Comparison of ENCODE assay signal across 10 mouse cellular contexts in genomic region chr2:162973637-162974036, GRCm38 (mm10). TPM values are rescaled to one million over a fixed set of nuclear protein-coding genes. Genes with fewer than 3 reads are reported as not detected.
DNase-seq lines count a peak whose midpoint lies in the region; ATAC-seq and TF ChIP-seq lines count a peak whose summit lies in the region.
"Had no signal": no experiment of that assay in that cellular context is flagged by ENCODE, and none has a peak within 500 bp of the region (broad histone marks: within the 10 kb centered on the region; RNA-seq: fewer than 3 reads in every experiment).

No protein-coding gene starts in this region.

- H3K4me2 ChIP-seq in forebrain, postnatal 0 days (ENCODE audit: low read depth), result no peak overlapping the region
- H3K4me2 ChIP-seq in forebrain, embryonic 12.5 days, result no peak overlapping the region
- H3K4me2 ChIP-seq in hindbrain, embryonic 13.5 days, result 0 out of 2 replicates have a peak overlapping the region, but pooled peaks have one; percentile 3
- peak overlapping the region; percentile 31 for H3K4me2 ChIP-seq in stomach, embryonic 16.5 days (ENCODE audit: low read depth, low read length)
- H3K4me2 ChIP-seq: limb, embryonic 12.5 days had no signal

- no peak overlapping the region for H3K9ac ChIP-seq in forebrain, postnatal 0 days
- H3K9ac ChIP-seq in forebrain, embryonic 12.5 days, result no peak overlapping the region
- 0 out of 2 replicates have a peak overlapping the region, but pooled peaks have one; percentile 16 for H3K9ac ChIP-seq in hindbrain, embryonic 13.5 days
- H3K9ac ChIP-seq in stomach, embryonic 16.5 days (ENCODE audit: low read length), result peak overlapping the region; percentile 21; the same call in 1 of the 2 replicates
- H3K9ac ChIP-seq: limb, embryonic 12.5 days had no signal

- H3K27me3 ChIP-seq in forebrain, postnatal 0 days (ENCODE audit: insufficient read depth, low read length), result no peaks in the 10 kb centered on the region
- H3K27me3 ChIP-seq in forebrain, embryonic 12.5 days, result no peaks in the 10 kb centered on the region
- no peaks in the 10 kb centered on the region for H3K27me3 ChIP-seq in hindbrain, embryonic 13.5 days
- H3K27me3 ChIP-seq in stomach, embryonic 16.5 days (ENCODE audit: control insufficient read depth, insufficient read depth, low read length), result no peaks in the 10 kb centered on the region

- H3K27ac ChIP-seq in forebrain, postnatal 0 days (ENCODE audit: low read depth, low read length), result no peak overlapping the region
- no peak overlapping the region for H3K27ac ChIP-seq in forebrain, embryonic 12.5 days
- no peak overlapping the region for H3K27ac ChIP-seq in hindbrain, embryonic 13.5 days
- H3K27ac ChIP-seq in stomach, embryonic 16.5 days (ENCODE audit: low read length), result no peak overlapping the region
- H3K27ac ChIP-seq: limb, embryonic 12.5 days had no signal

- H3K9me3 ChIP-seq in forebrain, postnatal 0 days (ENCODE audit: low read length), result no peaks in the 10 kb centered on the region
- no peaks in the 10 kb centered on the region for H3K9me3 ChIP-seq in forebrain, embryonic 12.5 days
- H3K9me3 ChIP-seq in hindbrain, embryonic 13.5 days, result no peaks in the 10 kb centered on the region
- H3K9me3 ChIP-seq in stomach, embryonic 16.5 days (replicated peaks; ENCODE audit: control insufficient read depth, low read length), result no peaks in the 10 kb centered on the region
- H3K9me3 ChIP-seq: limb, embryonic 12.5 days had no signal

- H3K4me1 ChIP-seq in forebrain, postnatal 0 days (ENCODE audit: insufficient read depth), result peaks cover 5% of the 10 kb centered on the region; the same call in 1 of the 2 replicates
- H3K4me1 ChIP-seq in forebrain, embryonic 12.5 days, result peaks cover 16% of the 10 kb centered on the region
- peaks cover 32% of the 10 kb centered on the region for H3K4me1 ChIP-seq in hindbrain, embryonic 13.5 days (replicated peaks)
- H3K4me1 ChIP-seq in stomach, embryonic 16.5 days (ENCODE audit: control insufficient read depth, insufficient read depth, low read length), result peaks cover 8% of the 10 kb centered on the region
- H3K4me1 ChIP-seq: limb, embryonic 12.5 days had no signal

- 14% methylated on average over 11 of the region's 11 CpGs for WGBS in forebrain, postnatal 0 days
- WGBS in forebrain, embryonic 12.5 days, result 20% methylated on average over 11 of the region's 11 CpGs
- 5% methylated on average over 11 of the region's 11 CpGs for WGBS in hindbrain, embryonic 13.5 days
- 13% methylated on average over 11 of the region's 11 CpGs for WGBS in stomach, embryonic 16.5 days

- peak; percentile 22 for DNase-seq in forebrain, postnatal 0 days
- peak; percentile 45 for DNase-seq in urinary bladder, postnatal 14 days (ENCODE audit: low spot score)
- DNase-seq in urinary bladder, adult 2 months (ENCODE audit: low spot score), result no peak
- DNase-seq in cerebellum, postnatal 25 days, result no peak
- no peak for DNase-seq in frontal cortex, adult 2 months (ENCODE audit: extremely low spot score in 1 of 2, low spot score in 1 of 2)

- ATAC-seq in forebrain, postnatal 0 days, result no peak; the same call in 1 of the 2 replicates
- no peak for ATAC-seq in forebrain, embryonic 12.5 days (ENCODE audit: low FRiP score)
- ATAC-seq in hindbrain, embryonic 13.5 days (ENCODE audit: low FRiP score), result no peak
- peak; percentile 49; the same call in 1 of the 2 replicates for ATAC-seq in stomach, embryonic 16.5 days (ENCODE audit: insufficient read depth, low FRiP score)

- H3K4me3 ChIP-seq in forebrain, postnatal 0 days (ENCODE audit: low read depth, low read length), result no peak overlapping the region
- no peak overlapping the region for H3K4me3 ChIP-seq in forebrain, embryonic 12.5 days (replicated peaks)
- H3K4me3 ChIP-seq in hindbrain, embryonic 13.5 days, result no peak overlapping the region
- no peak overlapping the region for H3K4me3 ChIP-seq in stomach, embryonic 16.5 days (replicated peaks; ENCODE audit: low read length)
- H3K4me3 ChIP-seq: limb, embryonic 12.5 days had no signal

- TF ChIP-seq CTCF in forebrain, postnatal 0 days (IDR thresholded peaks at IDR 0.05; ENCODE audit: low read depth), result no peak

- H3K36me3 ChIP-seq in forebrain, postnatal 0 days (ENCODE audit: insufficient read depth), result no peaks in the 10 kb centered on the region
- H3K36me3 ChIP-seq in forebrain, embryonic 12.5 days (replicated peaks), result no peaks in the 10 kb centered on the region
- H3K36me3 ChIP-seq in hindbrain, embryonic 13.5 days, result no peaks in the 10 kb centered on the region
- no peaks in the 10 kb centered on the region for H3K36me3 ChIP-seq in stomach, embryonic 16.5 days (ENCODE audit: control insufficient read depth, insufficient read depth, low read length)
- H3K36me3 ChIP-seq: limb, embryonic 12.5 days had no signal

RNA-seq across cellular contexts. Expression of gene Sgk2, which starts 13.5 kb away (rescaled TPM):
- total RNA-seq in forebrain, postnatal 0 days (2014; rRNA removed), result 0.15 TPM in 1 of 2 replicates, not detected in the other
- 0.05 and 0.25 TPM in 2 replicates for polyA plus RNA-seq in forebrain, postnatal 0 days (2015; fragmentation: Nextera tagmentation; extraction: Ambion mirVana)
- polyA plus RNA-seq in forebrain, embryonic 12.5 days (2016; fragmentation: Nextera tagmentation; extraction: Ambion mirVana), result not detected in 2 replicates
- 0.25 and 0.32 TPM in 2 replicates for polyA plus RNA-seq in urinary bladder, adult 2 months (2012; rRNA removed)
- 0.09 and 0.17 TPM in 2 replicates for polyA plus RNA-seq in hindbrain, embryonic 13.5 days (2015; fragmentation: Nextera tagmentation; extraction: Ambion mirVana)
- polyA plus RNA-seq in stomach, embryonic 16.5 days (2015; fragmentation: Nextera tagmentation; extraction: Ambion mirVana), result 1.0 and 1.4 TPM in 2 replicates
- 1.2 and 1.3 TPM in 2 replicates for polyA plus RNA-seq in frontal cortex, adult 2 months (2012; rRNA removed)
- total RNA-seq: CH12.LX had no signal
- polyA plus RNA-seq: limb, embryonic 12.5 days had no signal

RNA-seq across cellular contexts. Expression of gene L3mbtl1, which starts 30.4 kb away (rescaled TPM):
- 6.5 and 10.4 TPM in 2 replicates for total RNA-seq in forebrain, postnatal 0 days (2014; rRNA removed)
- 1.6 and 3.4 TPM in 2 replicates for polyA plus RNA-seq in forebrain, postnatal 0 days (2015; fragmentation: Nextera tagmentation; extraction: Ambion mirVana)
- polyA plus RNA-seq in forebrain, embryonic 12.5 days (2016; fragmentation: Nextera tagmentation; extraction: Ambion mirVana), result 0.11 and 0.82 TPM in 2 replicates
- polyA plus RNA-seq in urinary bladder, adult 2 months (2012; rRNA removed), result 0.37 and 0.54 TPM in 2 replicates
- 0.69 and 1.3 TPM in 2 replicates for polyA plus RNA-seq in hindbrain, embryonic 13.5 days (2015; fragmentation: Nextera tagmentation; extraction: Ambion mirVana)
- 0.19 and 0.34 TPM in 2 replicates for polyA plus RNA-seq in stomach, embryonic 16.5 days (2015; fragmentation: Nextera tagmentation; extraction: Ambion mirVana)
- polyA plus RNA-seq in frontal cortex, adult 2 months (2012; rRNA removed), result 12.0 and 13.4 TPM in 2 replicates
- total RNA-seq: CH12.LX had no signal

RNA-seq across cellular contexts. Expression of gene Srsf6, which starts 42.3 kb away (rescaled TPM):
- 121 and 146 TPM in 2 replicates for total RNA-seq in forebrain, postnatal 0 days (2014; rRNA removed)
- polyA plus RNA-seq in forebrain, postnatal 0 days (2015; fragmentation: Nextera tagmentation; extraction: Ambion mirVana), result 110 and 133 TPM in 2 replicates
- 266 and 279 TPM in 2 replicates for polyA plus RNA-seq in forebrain, embryonic 12.5 days (2016; fragmentation: Nextera tagmentation; extraction: Ambion mirVana)
- polyA plus RNA-seq in urinary bladder, adult 2 months (2012; rRNA removed), result 188 and 261 TPM in 2 replicates
- 169 and 173 TPM in 2 replicates for polyA plus RNA-seq in hindbrain, embryonic 13.5 days (2015; fragmentation: Nextera tagmentation; extraction: Ambion mirVana)
- 138 and 150 TPM in 2 replicates for polyA plus RNA-seq in stomach, embryonic 16.5 days (2015; fragmentation: Nextera tagmentation; extraction: Ambion mirVana)
- polyA plus RNA-seq in frontal cortex, adult 2 months (2012; rRNA removed), result 164 and 174 TPM in 2 replicates

RNA-seq across cellular contexts. Expression of gene Ift52, which starts 43.5 kb away (rescaled TPM):
- 16.0 and 21.3 TPM in 2 replicates for total RNA-seq in forebrain, postnatal 0 days (2014; rRNA removed)
- 26.5 and 31.4 TPM in 2 replicates for polyA plus RNA-seq in forebrain, postnatal 0 days (2015; fragmentation: Nextera tagmentation; extraction: Ambion mirVana)
- polyA plus RNA-seq in forebrain, embryonic 12.5 days (2016; fragmentation: Nextera tagmentation; extraction: Ambion mirVana), result 48.4 and 52.2 TPM in 2 replicates
- polyA plus RNA-seq in urinary bladder, adult 2 months (2012; rRNA removed), result 41.2 and 45.7 TPM in 2 replicates
- polyA plus RNA-seq in hindbrain, embryonic 13.5 days (2015; fragmentation: Nextera tagmentation; extraction: Ambion mirVana), result 41.1 and 43.7 TPM in 2 replicates
- polyA plus RNA-seq in stomach, embryonic 16.5 days (2015; fragmentation: Nextera tagmentation; extraction: Ambion mirVana), result 43.6 and 47.9 TPM in 2 replicates
- 32.9 and 34.3 TPM in 2 replicates for polyA plus RNA-seq in frontal cortex, adult 2 months (2012; rRNA removed)

Comparison
In these comparisons a context has a peak if more than half of its experiments do, and no peak if none do; other contexts are left out.
1. DNase-seq: peak in forebrain, postnatal 0 days (single experiment) and urinary bladder, postnatal 14 days (single experiment); none in urinary bladder, adult 2 months (single experiment), cerebellum, postnatal 25 days (0 of 2) and frontal cortex, adult 2 months (0 of 2).
2. H3K4me2 ChIP-seq: peak in hindbrain, embryonic 13.5 days (single experiment) and stomach, embryonic 16.5 days (single experiment); none in forebrain, postnatal 0 days (single experiment) and forebrain, embryonic 12.5 days (single experiment).
3. H3K9ac ChIP-seq: peak in hindbrain, embryonic 13.5 days (single experiment) and stomach, embryonic 16.5 days (single experiment); none in forebrain, postnatal 0 days (single experiment) and forebrain, embryonic 12.5 days (single experiment).